Mouse (Mus musculus) CH12F3 (cell line): ENCODE results near the gene Fbln2.

Experiments used
- in situ Hi-C: fragments of 300-500 bp; cut with MboI; formaldehyde crosslinking; loops from 2 replicates; pipeline ENCODE4 v1.14.3; 2020; ENCODE audit warnings: low sequenced_read_pairs

The Fbln2 gene

GRCm38 (mm10) chr6:91307972-91308371 lies 95.7 kb downstream of the Fbln2 start:
- in situ Hi-C loops: no loop called here

- in situ Hi-C loops: no loop called here
Measured at GRCm38 (mm10) chr6:91311204-91311603, 98.9 kb downstream of the Fbln2 start.

GRCm38 (mm10) chr6:91312491-91312890 lies 100.2 kb downstream of the Fbln2 start:
- in situ Hi-C loops: no loop called here
